Mouse (Mus musculus) liver, embryonic 14.5 days (tissue): ENCODE measurements around the gene Pkn1. TPM values are rescaled to one million over a fixed set of nuclear protein-coding genes. Genes with fewer than 3 reads are reported as not detected.

ENCODE experiments used
- ATAC-seq: fragments of 200-750 bp; cut with Nextera tagmentation; 2 replicates; pipeline ENCODE4 v1.8.0; 2017; ENCODE audit warnings: moderate number of reproducible peaks, mild to moderate bottlenecking, moderate library complexity; ENCODE audit not compliant: insufficient read depth
- DNase-seq, 3 experiments: peaks; one replicate each; pipeline ENCODE4 v3.0.0-alpha.2; 2012 to 2013; ENCODE audit warnings: low read depth in 3 of 3, low spot score in 3 of 3
- H3K27ac ChIP-seq: fragments of 300-500 bp; sonication (generic); 2 replicates; pipeline ENCODE4 v1.5.1; 2014; ENCODE audit warnings: moderate library complexity, mild to moderate bottlenecking, control low read depth, inconsistent platforms
- H3K27me3 ChIP-seq: fragments of 300-500 bp; sonication (generic); 2 replicates; pipeline ENCODE4 v1.6.1; 2014; ENCODE audit warnings: mild to moderate bottlenecking, low read length, moderate library complexity; ENCODE audit not compliant: control insufficient read depth, insufficient read depth
- H3K36me3 ChIP-seq: fragments of 300-500 bp; sonication (generic); replicated peaks from 2 replicates; pipeline ENCODE4 v1.6.1; 2014; ENCODE audit warnings: low read depth; ENCODE audit not compliant: control insufficient read depth, insufficient read depth
- H3K4me1 ChIP-seq, 2 experiments: fragments of 200-500 bp in 1 of 2; fragments of 300-500 bp in 1 of 2; sonication (generic) in 1 of 2; replicated peaks; 2 replicates each; pipeline ENCODE4 v1.6.1; 2012 to 2014; ENCODE audit warnings: antibody characterized with exemption in 1 of 2, inconsistent platforms in 1 of 2, low read length in 1 of 2; ENCODE audit not compliant: control insufficient read depth in 2 of 2, insufficient read depth in 2 of 2
- H3K4me2 ChIP-seq: fragments of 300-500 bp; sonication (generic); 2 replicates; pipeline ENCODE4 v1.6.1; 2014; ENCODE audit warnings: low read depth, mild to moderate bottlenecking, control low read depth, moderate library complexity
- H3K4me3 ChIP-seq, 2 experiments: fragments of 200-500 bp in 1 of 2; fragments of 300-500 bp in 1 of 2; sonication (generic) in 1 of 2; 2 replicates each; pipeline ENCODE4 v1.5.1; 2012 to 2014; ENCODE audit warnings: low read depth in 2 of 2, low read length in 2 of 2, mild to moderate bottlenecking in 2 of 2, control low read depth in 1 of 2, inconsistent platforms in 1 of 2, moderate library complexity in 1 of 2; ENCODE audit not compliant: insufficient read depth in 1 of 2
- H3K9ac ChIP-seq: fragments of 300-500 bp; sonication (generic); replicated peaks from 2 replicates; pipeline ENCODE4 v1.6.1; 2014; ENCODE audit warnings: mild to moderate bottlenecking, control low read depth, moderate library complexity
- H3K9me3 ChIP-seq: fragments of 300-500 bp; sonication (generic); 2 replicates; pipeline ENCODE4 v1.6.1; 2016; ENCODE audit warnings: low read length, mixed read lengths; ENCODE audit not compliant: control insufficient read depth
- CTCF ChIP-seq: IDR thresholded peaks from 2 replicates; pipeline ENCODE4 v1.5.1; 2016; ENCODE audit warnings: antibody characterized with exemption, low read depth, control low read depth
- EP300 ChIP-seq: IDR thresholded peaks from 2 replicates; pipeline ENCODE4 v1.6.1; 2016; ENCODE audit warnings: antibody characterized with exemption, low read depth
- WGBS: fragments of 180-500 bp; shearing (Covaris S2); extraction: QIAGEN DNeasy Blood & Tissue Kit; methylation state at CpG from one replicate; pipeline ENCODE4 v1.1.7; 2014; ENCODE audit not compliant: insufficient replicate concordance; 5-methylcytosine and 5-hydroxymethylcytosine counted together
- polyA plus RNA-seq, 2 experiments: library from polyadenylated mRNA; depleted of rRNA in 1 of 2; stranded (reverse) in 1 of 2; unstranded in 1 of 2; fragments of >200 nt; fragmentation: Nextera tagmentation in 1 of 2; extraction: Ambion mirVana in 1 of 2; gene quantifications; 2 replicates each; pipeline versions ENCODE4 v1.2.1 to v1.2.3; 2012 to 2014

Gene Pkn1
- polyA plus RNA-seq, 2 experiments, result 6.9 to 9.5 TPM

GRCm38 (mm10) chr8:83738949-83739710 lies 40.2 kb upstream of the Pkn1 start:
- WGBS, result 74% methylated on average over 10 of the region's 10 CpGs

GRCm38 (mm10) chr8:83737852-83738562 lies 39.0 kb upstream of the Pkn1 start:
- Histone ChIP-seq H3K4me2 (peak overlapping the region; percentile 13; the same call in 1 of the 2 replicates), H3K9me3 (peaks cover 2% of the 10 kb centered on the region; the same call in 1 of the 2 replicates), H3K9ac (no peak overlapping the region), H3K27ac (no peak overlapping the region), H3K36me3 (no peaks in the 10 kb centered on the region), H3K4me1 (peaks cover 12 to 27% of the 10 kb centered on the region in 2 experiments; a peak in 3 of 4 replicates), H3K27me3 (no peaks in the 10 kb centered on the region), H3K4me3 (no peak overlapping the region)
- TF ChIP-seq EP300 (no peak), CTCF (no peak)
- DNase-seq (no peak), ATAC-seq (no peak)
- 42% methylated on average over 4 of the region's 4 CpGs for WGBS

More at GRCm38 (mm10) chr8:83738949-83739710, 40.2 kb upstream of the Pkn1 start:
- Histone ChIP-seq H3K4me1 (peaks cover 13 to 28% of the 10 kb centered on the region in 2 experiments; a peak in 3 of 4 replicates), H3K27ac (no peak overlapping the region; the same call in 1 of the 2 replicates), H3K9me3 (peaks cover 2% of the 10 kb centered on the region; the same call in 1 of the 2 replicates), H3K36me3 (no peaks in the 10 kb centered on the region), H3K4me3 (peak overlapping the region in 1 of 2 experiments; percentile 4; a peak in 1 of 4 replicates), H3K4me2 (peak overlapping the region; percentile 71), H3K27me3 (no peaks in the 10 kb centered on the region), H3K9ac (no peak overlapping the region)
- DNase-seq (no peak), ATAC-seq (no peak)
- no peak for TF ChIP-seq EP300
- TF ChIP-seq CTCF, result no peak

- ATAC-seq, result no peak
- TF ChIP-seq EP300 (no peak), CTCF (peak; percentile 45)
- no peak overlapping the region for H3K9ac ChIP-seq
- H3K4me1 ChIP-seq, result peaks cover 9 to 21% of the 10 kb centered on the region in 2 experiments; a peak in 3 of 4 replicates
- no peak overlapping the region for H3K27ac ChIP-seq
- H3K27me3 ChIP-seq, result no peaks in the 10 kb centered on the region
- 74% methylated on average over 4 of the region's 4 CpGs for WGBS
- no peak for DNase-seq
- peaks cover 2% of the 10 kb centered on the region; the same call in 1 of the 2 replicates for H3K9me3 ChIP-seq
- H3K4me2 ChIP-seq, result no peak overlapping the region
- no peaks in the 10 kb centered on the region for H3K36me3 ChIP-seq
- H3K4me3 ChIP-seq, result no peak overlapping the region
Observed at GRCm38 (mm10) chr8:83737346-83737745, 38.4 kb upstream of the Pkn1 start.

GRCm38 (mm10) chr8:83736681-83737080 lies 37.7 kb upstream of the Pkn1 start:
- H3K4me2 ChIP-seq, result no peak overlapping the region
- H3K9ac ChIP-seq, result no peak overlapping the region
- WGBS, result 72% methylated on average over 4 of the region's 4 CpGs
- no peaks in the 10 kb centered on the region for H3K27me3 ChIP-seq
- TF ChIP-seq CTCF, result no peak
- TF ChIP-seq EP300, result no peak
- peaks cover 2% of the 10 kb centered on the region; the same call in 1 of the 2 replicates for H3K9me3 ChIP-seq
- H3K4me1 ChIP-seq, result peaks cover 9 to 21% of the 10 kb centered on the region in 2 experiments; a peak in 3 of 4 replicates
- H3K36me3 ChIP-seq, result no peaks in the 10 kb centered on the region
- H3K27ac ChIP-seq, result no peak overlapping the region
- DNase-seq (no peak), ATAC-seq (no peak)
- no peak overlapping the region for H3K4me3 ChIP-seq

- Histone ChIP-seq H3K9ac (no peak overlapping the region), H3K36me3 (no peaks in the 10 kb centered on the region), H3K4me1 (peaks cover 3% of the 10 kb centered on the region in 2 experiments; a peak in 1 of 4 replicates), H3K27me3 (no peaks in the 10 kb centered on the region), H3K4me3 (no peak overlapping the region), H3K9me3 (peaks cover 2% of the 10 kb centered on the region; the same call in 1 of the 2 replicates), H3K27ac (no peak overlapping the region), H3K4me2 (no peak overlapping the region)
- ATAC-seq (no peak), DNase-seq (no peak)
- TF ChIP-seq CTCF (no peak), EP300 (no peak)
- 56% methylated on average over 6 of the region's 6 CpGs for WGBS
Observed at GRCm38 (mm10) chr8:83732919-83733318, 33.9 kb upstream of the Pkn1 start.
